Mouse (Mus musculus) midbrain, embryonic 10.5 days (tissue): ENCODE data around the gene Mas1. TPM values are rescaled to one million over a fixed set of nuclear protein-coding genes. Genes with fewer than 3 reads are reported as not detected.

ENCODE experiments used
- DNase-seq: peaks from one replicate; pipeline ENCODE4 v3.0.0-alpha.2; 2017; ENCODE audit warnings: low spot score
- H3K27ac ChIP-seq: fragments of 300-500 bp; sonication (generic); replicated peaks from 2 replicates; pipeline ENCODE4 v1.5.1; 2016; ENCODE audit warnings: mild to moderate bottlenecking
- H3K27me3 ChIP-seq: fragments of 300-500 bp; sonication (generic); 2 replicates; pipeline ENCODE4 v1.6.1; 2016; ENCODE audit warnings: low read depth, mild to moderate bottlenecking; ENCODE audit not compliant: poor library complexity, severe bottlenecking
- H3K36me3 ChIP-seq: fragments of 300-500 bp; sonication (generic); 2 replicates; pipeline ENCODE4 v1.6.1; 2016; ENCODE audit warnings: mild to moderate bottlenecking, moderate library complexity
- H3K4me1 ChIP-seq: fragments of 300-500 bp; sonication (generic); 2 replicates; pipeline ENCODE4 v1.6.1; 2016
- H3K4me3 ChIP-seq: fragments of 300-500 bp; sonication (generic); 2 replicates; pipeline ENCODE4 v1.5.1; 2016; ENCODE audit warnings: mild to moderate bottlenecking, moderate library complexity
- H3K9me3 ChIP-seq: fragments of 300-500 bp; sonication (generic); replicated peaks from 2 replicates; pipeline ENCODE4 v1.6.1; 2016; ENCODE audit warnings: mild to moderate bottlenecking
- WGBS: fragments of 180-500 bp; shearing (Covaris S2); methylation state at CpG from one replicate; pipeline ENCODE4 v1.1.7; 2016; 5-methylcytosine and 5-hydroxymethylcytosine counted together
- polyA plus RNA-seq: library from polyadenylated mRNA; unstranded; fragments of >200 nt; fragmentation: Nextera tagmentation; extraction: Ambion mirVana; gene quantifications from 2 replicates; pipeline ENCODE4 v1.2.1, GENCODE M21; 2016

Gene Mas1
- polyA plus RNA-seq, 1 experiment from 2014 or later: 0.27 TPM

GRCm38 (mm10) chr17:12804584-12805445, 63.1 kb downstream of the Mas1 start:
- H3K27me3 ChIP-seq: no peaks in the 10 kb centered on the region
- no peaks in the 10 kb centered on the region for H3K36me3 ChIP-seq
- H3K9me3 ChIP-seq: no peaks in the 10 kb centered on the region
- no peak for DNase-seq
- H3K27ac ChIP-seq: no peak overlapping the region
- no peaks in the 10 kb centered on the region for H3K4me1 ChIP-seq
- H3K4me3 ChIP-seq: no peak overlapping the region

GRCm38 (mm10) chr17:12801861-12802540, 65.9 kb downstream of the Mas1 start:
- Histone ChIP-seq H3K36me3 (no peaks in the 10 kb centered on the region), H3K9me3 (no peaks in the 10 kb centered on the region), H3K4me1 (no peaks in the 10 kb centered on the region), H3K27me3 (no peaks in the 10 kb centered on the region), H3K4me3 (no peak overlapping the region), H3K27ac (no peak overlapping the region)
- no peak for DNase-seq
- 68% methylated on average over 9 of the region's 9 CpGs for WGBS

- no peak for DNase-seq
- Histone ChIP-seq H3K4me1 (no peaks in the 10 kb centered on the region), H3K27ac (no peak overlapping the region), H3K4me3 (no peak overlapping the region), H3K9me3 (no peaks in the 10 kb centered on the region), H3K36me3 (no peaks in the 10 kb centered on the region), H3K27me3 (peaks cover 7% of the 10 kb centered on the region)
- 89% methylated on average over 12 of the region's 12 CpGs for WGBS
Observed at GRCm38 (mm10) chr17:12799368-12800275, 68.3 kb downstream of the Mas1 start.

GRCm38 (mm10) chr17:12798571-12798970, 69.4 kb downstream of the Mas1 start:
- 97% methylated on average over 3 of the region's 3 CpGs for WGBS
- no peaks in the 10 kb centered on the region for H3K9me3 ChIP-seq
- H3K27ac ChIP-seq: no peak overlapping the region

GRCm38 (mm10) chr17:12797427-12798029, 70.4 kb downstream of the Mas1 start:
- Histone ChIP-seq H3K27ac (no peak overlapping the region), H3K4me1 (peaks cover 2% of the 10 kb centered on the region; the same call in 1 of the 2 replicates), H3K27me3 (peaks cover 28% of the 10 kb centered on the region), H3K9me3 (no peaks in the 10 kb centered on the region), H3K36me3 (no peaks in the 10 kb centered on the region), H3K4me3 (no peak overlapping the region)
- no peak for DNase-seq
- 75% methylated on average over 3 of the region's 3 CpGs for WGBS

More at GRCm38 (mm10) chr17:12798571-12798970, 69.4 kb downstream of the Mas1 start:
- Histone ChIP-seq H3K27me3 (peaks cover 18% of the 10 kb centered on the region), H3K4me1 (no peaks in the 10 kb centered on the region), H3K36me3 (no peaks in the 10 kb centered on the region), H3K4me3 (no peak overlapping the region)
- DNase-seq: no peak

- Histone ChIP-seq H3K4me3 (no peak overlapping the region), H3K36me3 (no peaks in the 10 kb centered on the region), H3K27me3 (peaks cover 36% of the 10 kb centered on the region), H3K27ac (no peak overlapping the region), H3K4me1 (peaks cover 6% of the 10 kb centered on the region), H3K9me3 (no peaks in the 10 kb centered on the region)
- 85% methylated on average over 3 of the region's 3 CpGs for WGBS
- DNase-seq: no peak
Observed at GRCm38 (mm10) chr17:12796633-12797032, 71.3 kb downstream of the Mas1 start.

- no peaks in the 10 kb centered on the region for H3K36me3 ChIP-seq
- DNase-seq: no peak
- no peak overlapping the region for H3K4me3 ChIP-seq
- no peak overlapping the region for H3K27ac ChIP-seq
- H3K4me1 ChIP-seq: peaks cover 26% of the 10 kb centered on the region
- H3K9me3 ChIP-seq: peaks cover 2% of the 10 kb centered on the region; the same call in 1 of the 2 replicates
- H3K27me3 ChIP-seq: peaks cover 41% of the 10 kb centered on the region
- 87% methylated on average over 8 of the region's 8 CpGs for WGBS
Observed at GRCm38 (mm10) chr17:12793660-12794406, 74.1 kb downstream of the Mas1 start.

GRCm38 (mm10) chr17:12792422-12793206, 75.3 kb downstream of the Mas1 start:
- WGBS: 79% methylated on average over 11 of the region's 11 CpGs

GRCm38 (mm10) chr17:12791420-12791819, 76.5 kb downstream of the Mas1 start:
- H3K36me3 ChIP-seq: no peaks in the 10 kb centered on the region
- peaks cover 26% of the 10 kb centered on the region for H3K4me1 ChIP-seq
- H3K9me3 ChIP-seq: peaks cover 14% of the 10 kb centered on the region
- no peak for DNase-seq
- WGBS: 55% methylated on average over 4 of the region's 4 CpGs
- H3K27ac ChIP-seq: 0 out of 2 replicates have a peak overlapping the region, but pooled peaks have one; percentile 9
- H3K27me3 ChIP-seq: peaks cover 60% of the 10 kb centered on the region
- H3K4me3 ChIP-seq: no peak overlapping the region

More at GRCm38 (mm10) chr17:12792422-12793206, 75.3 kb downstream of the Mas1 start:
- Histone ChIP-seq H3K27ac (no peak overlapping the region), H3K4me3 (no peak overlapping the region), H3K9me3 (peaks cover 13% of the 10 kb centered on the region), H3K27me3 (peaks cover 53% of the 10 kb centered on the region), H3K4me1 (peaks cover 26% of the 10 kb centered on the region), H3K36me3 (no peaks in the 10 kb centered on the region)
- no peak for DNase-seq

GRCm38 (mm10) chr17:12791079-12791406, 76.9 kb downstream of the Mas1 start:
- H3K4me3 ChIP-seq: no peak overlapping the region
- 0 out of 2 replicates have a peak overlapping the region, but pooled peaks have one; percentile 9 for H3K27ac ChIP-seq
- 45% methylated on average over 5 of the region's 5 CpGs for WGBS
- peaks cover 60% of the 10 kb centered on the region for H3K27me3 ChIP-seq
- DNase-seq: no peak
- H3K4me1 ChIP-seq: peaks cover 26% of the 10 kb centered on the region
- no peaks in the 10 kb centered on the region for H3K36me3 ChIP-seq
- peaks cover 14% of the 10 kb centered on the region for H3K9me3 ChIP-seq
